Mouse (Mus musculus): ENCODE data around the gene Gapdhs. TPM values are rescaled to one million over a fixed set of nuclear protein-coding genes. Genes with fewer than 3 reads are reported as not detected.
"Not testable (repeated sequence)": the region's sequence is repeated elsewhere in the genome, so short reads cannot be mapped to it uniquely, and the experiment has no call there.

Gene Gapdhs
- 0.21 and 0.45 TPM in 2 replicates for polyA plus RNA-seq (2015; fragmentation: Nextera tagmentation; extraction: Ambion mirVana)

- not testable (repeated sequence) for H3K9me3 ChIP-seq (ENCODE audit: low read length); H3K4me2 ChIP-seq (replicated peaks; ENCODE audit: low read depth, low read length); H3K36me3 ChIP-seq (ENCODE audit: insufficient read depth, low read length); H3K4me3 ChIP-seq (ENCODE audit: low read length); H3K9ac ChIP-seq (replicated peaks; ENCODE audit: low read length); H3K4me1 ChIP-seq (ENCODE audit: insufficient read depth, low read length); H3K27ac ChIP-seq (ENCODE audit: low read length); H3K27me3 ChIP-seq (ENCODE audit: insufficient read depth, low read length)
- ATAC-seq (ENCODE audit: low FRiP score, low TSS enrichment): 0 out of 2 replicates have a peak, but pooled peaks have one; percentile 25
- no CpG with 5 or more reads among the region's 4 CpGs for WGBS
Measured at GRCm38 (mm10) chr7:30743617-30744016, at the start of gene Gapdhs. TSS of gene Gapdhs (minus strand) at chr7:30743681.

GRCm38 (mm10) chr7:30791921-30792320 lies 48.4 kb upstream of the Gapdhs start:
- Histone ChIP-seq H3K27me3 (ENCODE audit: insufficient read depth, low read length) (no peaks in the 10 kb centered on the region), H3K4me1 (ENCODE audit: insufficient read depth, low read length) (no peaks in the 10 kb centered on the region), H3K36me3 (ENCODE audit: insufficient read depth, low read length) (no peaks in the 10 kb centered on the region), H3K9me3 (ENCODE audit: low read length) (no peaks in the 10 kb centered on the region), H3K9ac (replicated peaks; ENCODE audit: low read length) (no peak overlapping the region), H3K4me2 (replicated peaks; ENCODE audit: low read depth, low read length) (no peak overlapping the region), H3K27ac (ENCODE audit: low read length) (no peak overlapping the region), H3K4me3 (ENCODE audit: low read length) (no peak overlapping the region)
- ATAC-seq (ENCODE audit: low FRiP score, low TSS enrichment): no peak
- 32% methylated on average over 9 of the region's 9 CpGs for WGBS

DNA sequence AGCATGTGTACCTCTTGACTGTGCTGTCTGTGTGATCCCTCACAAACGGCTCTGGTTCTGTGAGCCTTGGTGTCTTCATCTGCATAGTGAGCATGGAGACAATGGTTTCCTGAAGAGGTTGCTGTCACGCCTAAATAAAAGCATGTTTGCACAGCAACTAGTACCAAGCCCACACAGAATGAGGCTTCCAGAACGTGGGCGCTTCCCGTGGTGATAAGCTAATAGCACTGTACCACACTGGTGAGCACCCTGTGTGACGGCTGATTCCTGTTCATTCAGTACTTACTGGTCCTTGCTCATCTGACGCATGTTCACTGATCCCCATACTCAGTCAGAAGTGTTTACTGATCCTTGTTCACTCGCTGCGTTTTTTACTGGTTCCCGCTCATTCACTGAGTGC lies 46.7 kb upstream of the Gapdhs start:
- Histone ChIP-seq H3K36me3 (ENCODE audit: insufficient read depth, low read length) (no peaks in the 10 kb centered on the region), H3K27ac (ENCODE audit: low read length) (no peak overlapping the region), H3K4me3 (ENCODE audit: low read length) (no peak overlapping the region), H3K27me3 (ENCODE audit: insufficient read depth, low read length) (no peaks in the 10 kb centered on the region), H3K4me1 (ENCODE audit: insufficient read depth, low read length) (no peaks in the 10 kb centered on the region), H3K9ac (replicated peaks; ENCODE audit: low read length) (no peak overlapping the region), H3K9me3 (ENCODE audit: low read length) (no peaks in the 10 kb centered on the region), H3K4me2 (replicated peaks; ENCODE audit: low read depth, low read length) (no peak overlapping the region)
- 82% methylated on average over 10 of the region's 10 CpGs for WGBS
- ATAC-seq (ENCODE audit: low FRiP score, low TSS enrichment): no peak

- Histone ChIP-seq H3K27me3 (ENCODE audit: insufficient read depth, low read length) (no peaks in the 10 kb centered on the region), H3K4me1 (ENCODE audit: insufficient read depth, low read length) (no peaks in the 10 kb centered on the region), H3K27ac (ENCODE audit: low read length) (no peak within 1 kb of the TSS), H3K4me3 (ENCODE audit: low read length) (no peak within 1 kb of the TSS), H3K4me2 (replicated peaks; ENCODE audit: low read depth, low read length) (no peak within 1 kb of the TSS), H3K36me3 (ENCODE audit: insufficient read depth, low read length) (no peaks in the 10 kb centered on the region), H3K9ac (replicated peaks; ENCODE audit: low read length) (no peak within 1 kb of the TSS), H3K9me3 (ENCODE audit: low read length) (no peaks in the 10 kb centered on the region)
- WGBS: 45% methylated on average over 15 of the region's 15 CpGs
- no peak for ATAC-seq (ENCODE audit: low FRiP score, low TSS enrichment)
Measured at GRCm38 (mm10) chr7:30787377-30788022, 44.0 kb upstream of the Gapdhs start, which contains the start of gene Krtdap. TSS of gene Krtdap (plus strand) at chr7:30787896.

GRCm38 (mm10) chr7:30785721-30786546 lies 42.5 kb upstream of the Gapdhs start:
- H3K4me3 ChIP-seq (ENCODE audit: low read length): no peak overlapping the region
- no peak overlapping the region for H3K27ac ChIP-seq (ENCODE audit: low read length)
- no peaks in the 10 kb centered on the region for H3K36me3 ChIP-seq (ENCODE audit: insufficient read depth, low read length)
- no peak overlapping the region for H3K4me2 ChIP-seq (replicated peaks; ENCODE audit: low read depth, low read length)
- no peaks in the 10 kb centered on the region for H3K4me1 ChIP-seq (ENCODE audit: insufficient read depth, low read length)
- ATAC-seq (ENCODE audit: low FRiP score, low TSS enrichment): no peak
- no peaks in the 10 kb centered on the region for H3K27me3 ChIP-seq (ENCODE audit: insufficient read depth, low read length)
- no peaks in the 10 kb centered on the region for H3K9me3 ChIP-seq (ENCODE audit: low read length)
- 62% methylated on average over 13 of the region's 13 CpGs for WGBS
- no peak overlapping the region for H3K9ac ChIP-seq (replicated peaks; ENCODE audit: low read length)

DNA sequence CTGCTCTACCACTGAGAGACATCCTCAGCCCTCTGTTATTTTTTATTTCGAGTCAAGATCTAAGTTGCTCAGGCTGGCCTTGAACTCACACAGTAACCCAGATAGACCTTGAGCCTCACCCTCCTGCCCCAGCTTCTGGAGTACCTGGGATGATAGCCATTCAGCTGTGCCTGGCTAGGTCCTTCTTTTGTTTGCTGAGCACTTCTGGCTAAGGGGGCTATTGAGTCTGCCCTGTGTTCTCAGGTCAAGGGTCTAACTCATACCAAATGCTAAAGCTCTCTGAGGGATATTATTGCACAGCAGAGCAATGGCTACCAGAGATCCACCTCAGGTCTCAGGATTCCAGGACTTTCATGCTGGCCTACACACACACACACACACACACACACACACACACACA lies 41.7 kb upstream of the Gapdhs start:
- WGBS: 59% methylated on average over 1 of the region's 1 CpGs
- no peaks in the 10 kb centered on the region for H3K9me3 ChIP-seq (ENCODE audit: low read length)
- H3K4me3 ChIP-seq (ENCODE audit: low read length): no peak overlapping the region
- no peak overlapping the region for H3K4me2 ChIP-seq (replicated peaks; ENCODE audit: low read depth, low read length)
- H3K4me1 ChIP-seq (ENCODE audit: insufficient read depth, low read length): no peaks in the 10 kb centered on the region
- no peak overlapping the region for H3K27ac ChIP-seq (ENCODE audit: low read length)
- no peaks in the 10 kb centered on the region for H3K27me3 ChIP-seq (ENCODE audit: insufficient read depth, low read length)
- no peaks in the 10 kb centered on the region for H3K36me3 ChIP-seq (ENCODE audit: insufficient read depth, low read length)
- no peak for ATAC-seq (ENCODE audit: low FRiP score, low TSS enrichment)
- H3K9ac ChIP-seq (replicated peaks; ENCODE audit: low read length): no peak overlapping the region

GRCm38 (mm10) chr7:30782658-30783057 lies 39.2 kb upstream of the Gapdhs start:
- H3K4me2 ChIP-seq (replicated peaks; ENCODE audit: low read depth, low read length): no peak overlapping the region
- 60% methylated on average over 3 of the region's 3 CpGs for WGBS

DNA sequence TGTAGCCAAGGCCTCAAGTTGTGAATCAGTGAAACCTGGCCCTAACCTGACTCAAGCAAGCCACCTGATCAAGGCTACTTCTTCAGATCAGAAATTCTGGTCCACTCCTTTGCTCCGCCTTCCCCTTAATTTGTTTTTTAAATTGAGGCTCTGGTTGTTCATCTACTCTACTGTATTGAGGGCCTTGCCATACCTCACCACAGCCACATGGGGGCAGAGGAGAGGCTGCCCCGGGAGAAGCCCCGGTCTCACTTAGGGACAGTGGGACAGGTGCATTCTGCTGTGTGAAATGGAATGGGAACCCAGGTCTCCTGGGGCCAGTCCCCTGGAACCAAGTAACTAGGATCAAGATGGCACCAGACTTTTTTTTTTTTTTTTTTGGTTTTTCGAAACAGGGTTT lies 38.3 kb upstream of the Gapdhs start:
- H3K4me2 ChIP-seq (replicated peaks; ENCODE audit: low read depth, low read length): no peak overlapping the region
- H3K9ac ChIP-seq (replicated peaks; ENCODE audit: low read length): no peak overlapping the region
- WGBS: 69% methylated on average over 4 of the region's 4 CpGs
- no peak overlapping the region for H3K4me3 ChIP-seq (ENCODE audit: low read length)
- H3K36me3 ChIP-seq (ENCODE audit: insufficient read depth, low read length): no peaks in the 10 kb centered on the region
- H3K9me3 ChIP-seq (ENCODE audit: low read length): no peaks in the 10 kb centered on the region
- ATAC-seq (ENCODE audit: low FRiP score, low TSS enrichment): no peak
- H3K27ac ChIP-seq (ENCODE audit: low read length): no peak overlapping the region
- H3K27me3 ChIP-seq (ENCODE audit: insufficient read depth, low read length): no peaks in the 10 kb centered on the region
- H3K4me1 ChIP-seq (ENCODE audit: insufficient read depth, low read length): no peaks in the 10 kb centered on the region

More at GRCm38 (mm10) chr7:30782658-30783057, 39.2 kb upstream of the Gapdhs start:
- no peaks in the 10 kb centered on the region for H3K36me3 ChIP-seq (ENCODE audit: insufficient read depth, low read length)
- H3K4me1 ChIP-seq (ENCODE audit: insufficient read depth, low read length): no peaks in the 10 kb centered on the region
- H3K4me3 ChIP-seq (ENCODE audit: low read length): no peak overlapping the region
- H3K27ac ChIP-seq (ENCODE audit: low read length): no peak overlapping the region
- no peak for ATAC-seq (ENCODE audit: low FRiP score, low TSS enrichment)
- H3K9me3 ChIP-seq (ENCODE audit: low read length): no peaks in the 10 kb centered on the region
- no peaks in the 10 kb centered on the region for H3K27me3 ChIP-seq (ENCODE audit: insufficient read depth, low read length)
- H3K9ac ChIP-seq (replicated peaks; ENCODE audit: low read length): no peak overlapping the region

- Histone ChIP-seq H3K9ac (replicated peaks; ENCODE audit: low read length) (no peak overlapping the region), H3K27me3 (ENCODE audit: insufficient read depth, low read length) (no peaks in the 10 kb centered on the region), H3K27ac (ENCODE audit: low read length) (no peak overlapping the region), H3K4me1 (ENCODE audit: insufficient read depth, low read length) (no peaks in the 10 kb centered on the region), H3K4me3 (ENCODE audit: low read length) (no peak overlapping the region), H3K9me3 (ENCODE audit: low read length) (no peaks in the 10 kb centered on the region), H3K4me2 (replicated peaks; ENCODE audit: low read depth, low read length) (no peak overlapping the region), H3K36me3 (ENCODE audit: insufficient read depth, low read length) (no peaks in the 10 kb centered on the region)
- no peak for ATAC-seq (ENCODE audit: low FRiP score, low TSS enrichment)
- WGBS: 92% methylated on average over 1 of the region's 1 CpGs
Measured at GRCm38 (mm10) chr7:30777911-30778310, 34.4 kb upstream of the Gapdhs start.

DNA sequence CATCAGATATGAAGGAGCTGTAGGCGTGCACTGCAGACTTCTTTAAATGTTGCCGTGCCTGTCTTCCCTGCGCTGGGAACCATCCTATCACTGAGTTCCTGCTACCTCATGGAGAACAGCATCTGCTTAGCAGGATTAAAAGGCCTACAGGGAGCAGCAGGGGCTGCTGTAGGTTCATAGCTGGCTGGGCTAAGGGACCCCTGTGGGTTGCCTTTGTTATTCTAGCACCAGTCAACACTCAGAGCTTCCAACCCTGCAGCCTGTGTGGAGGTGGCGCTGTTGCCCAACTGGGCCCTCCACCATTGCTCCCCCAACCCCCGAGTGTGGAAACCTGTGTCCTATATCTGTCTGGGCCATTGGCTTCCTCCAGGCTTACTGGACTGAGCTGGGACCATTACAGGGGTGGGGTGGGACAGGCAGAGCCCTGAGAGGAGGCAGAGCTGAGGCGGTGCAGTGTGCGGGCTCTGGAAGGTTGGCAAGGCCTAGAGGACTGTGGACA lies 33.6 kb upstream of the Gapdhs start:
- WGBS: 59% methylated on average over 7 of the region's 7 CpGs
- Histone ChIP-seq H3K4me3 (ENCODE audit: low read length) (no peak overlapping the region), H3K9me3 (ENCODE audit: low read length) (0 out of 2 replicates have a peak, but pooled peaks cover under 1% of the 10 kb centered on the region), H3K36me3 (ENCODE audit: insufficient read depth, low read length) (no peaks in the 10 kb centered on the region), H3K27me3 (ENCODE audit: insufficient read depth, low read length) (no peaks in the 10 kb centered on the region), H3K4me2 (replicated peaks; ENCODE audit: low read depth, low read length) (no peak overlapping the region), H3K9ac (replicated peaks; ENCODE audit: low read length) (no peak overlapping the region), H3K27ac (ENCODE audit: low read length) (no peak overlapping the region), H3K4me1 (ENCODE audit: insufficient read depth, low read length) (no peaks in the 10 kb centered on the region)
- ATAC-seq (ENCODE audit: low FRiP score, low TSS enrichment): no peak

Measured in kidney, embryonic 16.5 days (tissue).